Comparison of ENCODE assay signal across 1 mouse cellular context in genomic region chr16:4674091-4674490, GRCm38 (mm10).
TF ChIP-seq lines count a peak whose summit lies in the region.

No protein-coding gene starts in this region.

TF ChIP-seq in MEL, 35 proteins besides CTCF, POLR2A, EP300 and RAD21:
- TF ChIP-seq ZKSCAN1 (IDR thresholded peaks at IDR 0.05; ENCODE audit: low read depth, low read length) = no peak
- TF ChIP-seq HCFC1 (IDR thresholded peaks at IDR 0.05; ENCODE audit: low read depth, low read length) = 0 out of 2 replicates have a peak, but pooled peaks have one; percentile 27
- TF ChIP-seq TAL1 (IDR thresholded peaks at IDR 0.05; ENCODE audit: low read length) = no peak
- peak; percentile 72 for TF ChIP-seq BHLHE40 (IDR thresholded peaks at IDR 0.05; ENCODE audit: borderline replicate concordance, low read depth, low read length)
- TF ChIP-seq MXI1 (IDR thresholded peaks at IDR 0.05; ENCODE audit: low read depth, low read length) = peak; percentile 52; the same call in 1 of the 2 replicates
- peak; percentile 45 for TF ChIP-seq TCF12 (IDR thresholded peaks at IDR 0.05; ENCODE audit: low read depth, low read length)
- TF ChIP-seq ETS1 (IDR thresholded peaks at IDR 0.05; ENCODE audit: low read depth, low read length) = peak; percentile 87
- peak; percentile 80 for TF ChIP-seq MYB (IDR thresholded peaks at IDR 0.05; ENCODE audit: low read depth, low read length)
- TF ChIP-seq MEF2A (IDR thresholded peaks at IDR 0.05; ENCODE audit: extremely low read depth, insufficient replicate concordance, low read depth, low read length, poor library complexity, severe bottlenecking) = no peak
- TF ChIP-seq JUND (IDR thresholded peaks at IDR 0.05; ENCODE audit: low read depth, low read length) = no peak
- peak; percentile 56; the same call in 1 of the 2 replicates for TF ChIP-seq MYC (IDR thresholded peaks at IDR 0.05; ENCODE audit: low read depth, low read length)
- TF ChIP-seq KAT2A (conservative IDR thresholded peaks at IDR 0.05; ENCODE audit: low read depth, low read length) = no peak
- TF ChIP-seq MAFK (IDR thresholded peaks at IDR 0.05; ENCODE audit: borderline replicate concordance, low read depth, low read length) = 0 out of 2 replicates have a peak, but pooled peaks have one; percentile 4
- peak; percentile 98 for TF ChIP-seq RCOR1 (IDR thresholded peaks at IDR 0.05; ENCODE audit: low read depth, low read length)
- peak; percentile 45 for TF ChIP-seq SIN3A (IDR thresholded peaks at IDR 0.05; ENCODE audit: low read length)
